Mouse (Mus musculus): ENCODE data around the gene Dusp1. TPM values are rescaled to one million over a fixed set of nuclear protein-coding genes. Genes with fewer than 3 reads are reported as not detected.

Gene Dusp1
- polyA plus RNA-seq, 1 experiment = 58.4 TPM

DNA sequence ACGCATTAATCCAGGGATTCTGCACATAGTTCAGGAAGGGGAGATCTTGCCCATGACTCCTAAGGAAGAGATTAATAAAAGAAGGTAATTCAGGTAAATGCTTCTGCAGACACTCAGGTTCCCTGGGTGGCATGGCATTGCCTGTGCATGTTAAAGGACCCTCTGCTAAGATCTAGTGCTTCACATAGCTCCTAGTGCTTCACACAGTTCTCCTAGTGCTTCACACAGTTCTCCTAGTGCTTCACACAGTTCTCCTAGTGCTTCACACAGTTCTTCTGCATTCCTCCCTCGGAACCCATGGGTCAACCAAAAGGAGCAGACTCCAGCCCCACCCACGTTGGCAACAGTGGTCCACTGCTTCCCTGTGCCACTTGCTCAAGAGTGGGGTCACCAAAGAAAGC lies 56.7 kb downstream of the Dusp1 start:
- H3K27ac ChIP-seq (ENCODE audit: insufficient read depth, low read length) = peak overlapping the region; percentile 14; the same call in 1 of the 2 replicates
- peaks cover 15% of the 10 kb centered on the region for H3K36me3 ChIP-seq (ENCODE audit: control insufficient read depth, insufficient read depth, low read length, poor library complexity, severe bottlenecking)
- TF ChIP-seq POLR2A (IDR thresholded peaks at IDR 0.05; ENCODE audit: insufficient read depth, low read length) = no peak
- no peak for TF ChIP-seq CTCF (IDR thresholded peaks at IDR 0.05; ENCODE audit: low read depth, low read length)
- TF ChIP-seq EP300 (IDR thresholded peaks at IDR 0.05; ENCODE audit: insufficient read depth, low read depth, low read length) = no peak
- H3K4me3 ChIP-seq (ENCODE audit: low read depth, low read length) = no peak overlapping the region
- peaks cover 10% of the 10 kb centered on the region for H3K4me1 ChIP-seq (ENCODE audit: control insufficient read depth, insufficient read depth, low read length)
- H3K27me3 ChIP-seq (ENCODE audit: control insufficient read depth, insufficient read depth, low read length, poor library complexity, severe bottlenecking) = no peaks in the 10 kb centered on the region
- no peaks in the 10 kb centered on the region; the same call in 1 of the 2 replicates for H3K9me3 ChIP-seq (replicated peaks; ENCODE audit: control insufficient read depth, insufficient read depth, low read length, poor library complexity, severe bottlenecking)
- H3K9ac ChIP-seq (ENCODE audit: low read depth, poor library complexity, severe bottlenecking) = no peak overlapping the region

DNA sequence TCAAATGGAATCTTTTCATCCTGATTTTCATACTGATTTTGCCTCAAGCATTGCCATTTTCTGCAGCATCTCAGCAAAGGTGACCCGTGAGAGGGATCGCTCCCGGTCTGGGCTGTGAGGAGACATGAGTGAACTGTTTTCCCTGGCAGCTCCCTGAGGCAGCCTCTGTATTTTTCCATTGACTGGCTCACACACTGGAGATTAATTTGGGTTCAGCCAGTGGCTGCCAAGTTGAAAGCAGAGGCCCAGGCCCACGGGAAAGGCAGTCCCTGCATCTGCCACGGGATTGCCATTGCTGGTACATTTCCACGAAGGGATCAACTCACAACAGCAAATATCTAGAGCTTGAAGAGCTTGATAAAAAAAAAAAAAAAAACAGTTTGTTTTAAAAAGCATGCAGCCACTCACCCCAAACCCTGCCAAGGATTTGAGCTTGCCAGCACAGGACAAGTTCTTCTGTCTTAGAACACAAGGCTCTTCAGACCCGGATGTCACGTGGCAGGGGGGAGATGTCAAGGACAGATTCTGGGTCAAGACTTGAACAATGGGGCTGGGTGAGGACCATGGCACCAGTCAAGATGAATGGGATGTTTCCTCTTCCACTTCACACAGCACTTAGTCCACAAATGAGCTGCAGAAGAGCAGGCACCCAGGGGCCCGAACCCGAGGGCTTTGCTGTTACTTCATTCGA lies 57.8 kb downstream of the Dusp1 start:
- Histone ChIP-seq H3K4me3 (ENCODE audit: low read depth, low read length) (no peak overlapping the region), H3K36me3 (ENCODE audit: control insufficient read depth, insufficient read depth, low read length, poor library complexity, severe bottlenecking) (peaks cover 15% of the 10 kb centered on the region), H3K27ac (ENCODE audit: insufficient read depth, low read length) (peak overlapping the region; percentile 81), H3K27me3 (ENCODE audit: control insufficient read depth, insufficient read depth, low read length, poor library complexity, severe bottlenecking) (no peaks in the 10 kb centered on the region), H3K9me3 (replicated peaks; ENCODE audit: control insufficient read depth, insufficient read depth, low read length, poor library complexity, severe bottlenecking) (no peaks in the 10 kb centered on the region; the same call in 1 of the 2 replicates), H3K4me1 (ENCODE audit: control insufficient read depth, insufficient read depth, low read length) (peaks cover 7% of the 10 kb centered on the region), H3K9ac (ENCODE audit: low read depth, poor library complexity, severe bottlenecking) (no peak overlapping the region; the same call in 1 of the 2 replicates)
- peak; percentile 73 for TF ChIP-seq EP300 (IDR thresholded peaks at IDR 0.05; ENCODE audit: insufficient read depth, low read depth, low read length)
- TF ChIP-seq POLR2A (IDR thresholded peaks at IDR 0.05; ENCODE audit: insufficient read depth, low read length) = no peak
- no peak for TF ChIP-seq CTCF (IDR thresholded peaks at IDR 0.05; ENCODE audit: low read depth, low read length)

DNA sequence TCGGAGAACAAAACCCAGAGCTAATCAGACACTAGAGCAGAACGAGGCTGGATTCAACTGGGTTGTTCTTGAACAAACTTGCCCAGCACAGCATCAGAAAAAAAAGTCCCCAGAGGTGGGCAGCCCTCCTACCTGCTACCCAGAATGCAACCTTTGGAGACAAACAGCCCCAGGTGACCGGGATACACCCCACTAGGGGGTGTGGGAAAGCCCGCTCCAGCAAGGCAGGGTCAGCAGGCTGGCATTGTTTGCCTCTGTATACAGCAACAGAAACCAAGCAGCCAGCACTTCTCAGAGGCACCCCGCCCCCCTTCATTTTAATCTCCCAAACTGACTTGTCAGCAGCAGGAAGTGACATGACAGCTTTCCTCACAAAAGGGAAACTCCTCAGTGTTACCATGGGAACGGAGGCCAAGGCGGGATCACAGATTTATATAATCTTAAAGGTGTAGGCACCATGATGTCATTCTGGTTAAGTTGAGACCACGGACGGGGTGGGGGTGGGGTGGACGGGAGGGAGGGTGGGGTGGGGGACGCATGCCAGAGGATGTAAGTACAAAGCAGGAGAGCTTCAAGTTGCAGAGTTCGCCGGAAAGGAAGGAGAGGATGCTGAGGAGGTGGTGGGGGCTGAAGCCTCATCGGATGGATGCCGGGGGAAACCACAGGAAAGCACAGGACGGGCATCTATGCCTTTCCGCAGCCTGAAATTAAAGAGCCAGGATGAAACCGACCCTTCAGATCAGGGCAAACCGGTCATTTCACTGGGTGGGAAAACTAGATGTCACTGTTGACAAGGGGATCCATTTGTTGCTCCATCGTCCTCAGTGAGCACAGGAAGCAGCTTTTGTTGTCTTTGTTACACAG lies 58.9 kb downstream of the Dusp1 start:
- TF ChIP-seq EP300 (IDR thresholded peaks at IDR 0.05; ENCODE audit: insufficient read depth, low read depth, low read length) = peak; percentile 82
- TF ChIP-seq POLR2A (IDR thresholded peaks at IDR 0.05; ENCODE audit: insufficient read depth, low read length) = no peak
- peak overlapping the region; percentile 13 for H3K4me3 ChIP-seq (ENCODE audit: low read depth, low read length)
- H3K27ac ChIP-seq (ENCODE audit: insufficient read depth, low read length) = peak overlapping the region; percentile 81
- H3K36me3 ChIP-seq (ENCODE audit: control insufficient read depth, insufficient read depth, low read length, poor library complexity, severe bottlenecking) = peaks cover 15% of the 10 kb centered on the region
- no peaks in the 10 kb centered on the region for H3K27me3 ChIP-seq (ENCODE audit: control insufficient read depth, insufficient read depth, low read length, poor library complexity, severe bottlenecking)
- no peaks in the 10 kb centered on the region; the same call in 1 of the 2 replicates for H3K9me3 ChIP-seq (replicated peaks; ENCODE audit: control insufficient read depth, insufficient read depth, low read length, poor library complexity, severe bottlenecking)
- peaks cover 7% of the 10 kb centered on the region for H3K4me1 ChIP-seq (ENCODE audit: control insufficient read depth, insufficient read depth, low read length)
- H3K9ac ChIP-seq (ENCODE audit: low read depth, poor library complexity, severe bottlenecking) = no peak overlapping the region

DNA sequence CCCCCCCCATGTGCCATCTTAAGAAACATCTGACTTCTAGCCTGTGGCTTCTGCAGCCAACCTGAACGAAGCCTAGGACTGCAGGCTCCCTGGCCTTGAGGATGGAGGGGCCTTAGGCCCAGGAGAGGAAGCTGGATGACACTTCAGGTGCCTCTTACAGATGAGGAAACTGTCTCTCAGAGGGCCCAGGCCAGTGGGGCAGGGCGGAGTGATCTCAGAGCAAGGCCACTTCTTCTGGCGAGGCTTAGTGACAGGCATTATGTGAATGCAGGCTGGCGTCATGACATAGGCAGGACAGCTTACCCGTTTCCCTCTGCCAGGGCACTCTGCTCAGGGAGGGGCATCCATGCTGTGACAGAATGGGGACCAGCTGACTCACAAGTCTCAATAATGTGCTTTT lies 60.1 kb downstream of the Dusp1 start:
- Histone ChIP-seq H3K4me1 (ENCODE audit: control insufficient read depth, insufficient read depth, low read length) (peaks cover 7% of the 10 kb centered on the region), H3K27me3 (ENCODE audit: control insufficient read depth, insufficient read depth, low read length, poor library complexity, severe bottlenecking) (no peaks in the 10 kb centered on the region), H3K27ac (ENCODE audit: insufficient read depth, low read length) (0 out of 2 replicates have a peak overlapping the region, but pooled peaks have one; percentile 43), H3K9ac (ENCODE audit: low read depth, poor library complexity, severe bottlenecking) (no peak overlapping the region), H3K36me3 (ENCODE audit: control insufficient read depth, insufficient read depth, low read length, poor library complexity, severe bottlenecking) (peaks cover 13% of the 10 kb centered on the region), H3K4me3 (ENCODE audit: low read depth, low read length) (no peak overlapping the region), H3K9me3 (replicated peaks; ENCODE audit: control insufficient read depth, insufficient read depth, low read length, poor library complexity, severe bottlenecking) (no peaks in the 10 kb centered on the region; the same call in 1 of the 2 replicates)
- TF ChIP-seq CTCF (IDR thresholded peaks at IDR 0.05; ENCODE audit: low read depth, low read length) = no peak
- no peak for TF ChIP-seq POLR2A (IDR thresholded peaks at IDR 0.05; ENCODE audit: insufficient read depth, low read length)
- no peak for TF ChIP-seq EP300 (IDR thresholded peaks at IDR 0.05; ENCODE audit: insufficient read depth, low read depth, low read length)

DNA sequence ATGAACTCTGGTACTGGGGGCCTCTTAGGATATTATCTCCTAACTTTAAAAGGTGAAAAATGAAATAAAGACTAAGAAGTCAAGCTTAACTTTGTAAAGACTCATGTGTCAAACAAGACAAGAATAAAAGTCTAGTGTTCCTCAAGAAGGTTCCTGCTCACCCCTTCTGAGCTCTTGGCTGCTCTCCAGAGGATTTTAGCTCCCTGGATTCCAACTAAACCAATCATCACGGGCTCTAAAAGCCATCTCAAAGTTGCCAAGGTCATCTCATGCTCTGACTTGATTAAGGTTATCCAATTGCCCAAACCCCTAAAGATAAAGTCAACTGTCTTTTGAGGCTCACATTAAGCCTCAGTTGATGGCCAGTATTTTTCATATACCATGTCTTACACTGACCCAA lies 63.3 kb downstream of the Dusp1 start:
- no peak overlapping the region for H3K27ac ChIP-seq (ENCODE audit: insufficient read depth, low read length)

More for the DNA sequence above, 63.3 kb downstream of the Dusp1 start:
- no peak overlapping the region for H3K9ac ChIP-seq (ENCODE audit: low read depth, poor library complexity, severe bottlenecking)
- no peaks in the 10 kb centered on the region for H3K27me3 ChIP-seq (ENCODE audit: control insufficient read depth, insufficient read depth, low read length, poor library complexity, severe bottlenecking)
- no peak for TF ChIP-seq POLR2A (IDR thresholded peaks at IDR 0.05; ENCODE audit: insufficient read depth, low read length)
- TF ChIP-seq CTCF (IDR thresholded peaks at IDR 0.05; ENCODE audit: low read depth, low read length) = no peak
- no peak for TF ChIP-seq EP300 (IDR thresholded peaks at IDR 0.05; ENCODE audit: insufficient read depth, low read depth, low read length)
- peaks cover 3% of the 10 kb centered on the region for H3K4me1 ChIP-seq (ENCODE audit: control insufficient read depth, insufficient read depth, low read length)
- H3K4me3 ChIP-seq (ENCODE audit: low read depth, low read length) = no peak overlapping the region
- H3K9me3 ChIP-seq (replicated peaks; ENCODE audit: control insufficient read depth, insufficient read depth, low read length, poor library complexity, severe bottlenecking) = peaks cover 4% of the 10 kb centered on the region
- H3K36me3 ChIP-seq (ENCODE audit: control insufficient read depth, insufficient read depth, low read length, poor library complexity, severe bottlenecking) = no peaks in the 10 kb centered on the region

Data from ES-Bruce4 (cell line).